ENCODE assay signal across 11 mouse cellular contexts in genomic region chr4:137212106-137212505, GRCm38 (mm10).
DNase-seq lines count a peak whose midpoint lies in the region; ATAC-seq and TF ChIP-seq lines count a peak whose summit lies in the region.
"Had no signal": no experiment of that assay in that cellular context is flagged by ENCODE, and none has a peak within 500 bp of the region (broad histone marks: within the 10 kb centered on the region; RNA-seq: fewer than 3 reads in every experiment).

No protein-coding gene starts in this region.

- H3K36me3 ChIP-seq in heart, embryonic 15.5 days, result no peaks in the 10 kb centered on the region
- H3K36me3 ChIP-seq in heart, adult 2 months (ENCODE audit: control insufficient read depth, insufficient read depth, low read length), result no peaks in the 10 kb centered on the region
- H3K36me3 ChIP-seq in midbrain, embryonic 14.5 days (ENCODE audit: control insufficient read depth, insufficient read depth, low read length), result no peaks in the 10 kb centered on the region
- no peaks in the 10 kb centered on the region for H3K36me3 ChIP-seq in midbrain, embryonic 13.5 days
- no peaks in the 10 kb centered on the region for H3K36me3 ChIP-seq in embryonic facial prominence, embryonic 11.5 days (replicated peaks; ENCODE audit: control insufficient read depth, insufficient read depth, low read depth, low read length)
- no peaks in the 10 kb centered on the region for H3K36me3 ChIP-seq in myocyte (ENCODE audit: control insufficient read depth, insufficient read depth)
- H3K36me3 ChIP-seq: liver, embryonic 15.5 days had no signal

- TF ChIP-seq POLR2A in heart, adult 2 months (IDR thresholded peaks at IDR 0.05; ENCODE audit: insufficient read depth, low read depth, low read length), result no peak
- no peak for TF ChIP-seq POLR2A in myocyte (IDR thresholded peaks at IDR 0.05; ENCODE audit: insufficient read length, low read depth)

- 18% methylated on average over 14 of the region's 14 CpGs for WGBS in heart, embryonic 15.5 days
- WGBS in heart, adult 2 months, result 41% methylated on average over 14 of the region's 14 CpGs
- WGBS in midbrain, embryonic 14.5 days, result 14% methylated on average over 14 of the region's 14 CpGs
- 34% methylated on average over 14 of the region's 14 CpGs for WGBS in midbrain, embryonic 13.5 days
- 62% methylated on average over 14 of the region's 14 CpGs for WGBS in embryonic facial prominence, embryonic 11.5 days

- H3K27me3 ChIP-seq in heart, embryonic 15.5 days, result peaks cover 16% of the 10 kb centered on the region; the same call in 1 of the 2 replicates
- H3K27me3 ChIP-seq in heart, adult 2 months (ENCODE audit: control insufficient read depth, insufficient read depth, low read length), result no peaks in the 10 kb centered on the region
- H3K27me3 ChIP-seq in midbrain, embryonic 14.5 days (ENCODE audit: control insufficient read depth, insufficient read depth, low read length), result no peaks in the 10 kb centered on the region
- H3K27me3 ChIP-seq in midbrain, embryonic 13.5 days, result 0 out of 2 replicates have a peak, but pooled peaks cover 7% of the 10 kb centered on the region
- no peaks in the 10 kb centered on the region for H3K27me3 ChIP-seq in embryonic facial prominence, embryonic 11.5 days (ENCODE audit: control insufficient read depth, insufficient read depth, low read length)
- no peaks in the 10 kb centered on the region for H3K27me3 ChIP-seq in myocyte (ENCODE audit: control insufficient read depth, insufficient read depth, insufficient read length)

- H3K27ac ChIP-seq in heart, embryonic 15.5 days, result no peak overlapping the region
- no peak overlapping the region for H3K27ac ChIP-seq in heart, adult 2 months
- H3K27ac ChIP-seq in midbrain, embryonic 14.5 days (replicated peaks; ENCODE audit: low read depth, low read length), result no peak overlapping the region
- H3K27ac ChIP-seq in midbrain, embryonic 13.5 days, result no peak overlapping the region
- H3K27ac ChIP-seq in embryonic facial prominence, embryonic 11.5 days (replicated peaks; ENCODE audit: low read depth, low read length), result no peak overlapping the region
- H3K27ac ChIP-seq: liver, embryonic 15.5 days had no signal

- TF ChIP-seq EP300 in heart, adult 2 months (IDR thresholded peaks at IDR 0.05; ENCODE audit: insufficient read depth, low read depth, low read length), result no peak

- H3ac ChIP-seq in myocyte (ENCODE audit: control insufficient read depth, insufficient read length), result no peak overlapping the region

- DNase-seq in heart, adult 2 months, result no peak
- DNase-seq in midbrain, embryonic 14.5 days, result peak; percentile 35
- DNase-seq in embryonic facial prominence, embryonic 11.5 days (ENCODE audit: low spot score), result peak; percentile 30
- no peak for DNase-seq in cerebellum, adult 11-12 months
- no peak for DNase-seq in gastrocnemius, postnatal 4 days (ENCODE audit: low spot score in 2 of 2)
- DNase-seq: forebrain, postnatal 0 days; kidney, adult 8-10 months had no signal

- no peak for TF ChIP-seq CTCF in heart, adult 2 months (IDR thresholded peaks at IDR 0.05)

- no peak overlapping the region for H3K4me3 ChIP-seq in heart, embryonic 15.5 days
- H3K4me3 ChIP-seq in heart, adult 2 months, result no peak overlapping the region
- H3K4me3 ChIP-seq in midbrain, embryonic 14.5 days (replicated peaks; ENCODE audit: low read depth, low read length), result no peak overlapping the region
- H3K4me3 ChIP-seq in midbrain, embryonic 13.5 days (replicated peaks), result no peak overlapping the region
- no peak overlapping the region for H3K4me3 ChIP-seq in embryonic facial prominence, embryonic 11.5 days (ENCODE audit: low read depth, low read length)
- H3K4me3 ChIP-seq in myocyte, result no peak overlapping the region
- H3K4me3 ChIP-seq: liver, embryonic 15.5 days had no signal

- H3K79me2 ChIP-seq in heart, adult 2 months (replicated peaks; ENCODE audit: control insufficient read depth, insufficient read depth, low read length), result no peaks in the 10 kb centered on the region
- H3K79me2 ChIP-seq in myocyte (ENCODE audit: control insufficient read depth, insufficient read depth), result no peaks in the 10 kb centered on the region

- H3K9me3 ChIP-seq in heart, embryonic 15.5 days (replicated peaks), result no peaks in the 10 kb centered on the region
- no peaks in the 10 kb centered on the region for H3K9me3 ChIP-seq in midbrain, embryonic 14.5 days (ENCODE audit: control insufficient read depth, low read length)
- no peaks in the 10 kb centered on the region; the same call in 1 of the 2 replicates for H3K9me3 ChIP-seq in midbrain, embryonic 13.5 days
- no peaks in the 10 kb centered on the region for H3K9me3 ChIP-seq in embryonic facial prominence, embryonic 11.5 days (replicated peaks; ENCODE audit: control insufficient read depth, low read length)
- H3K9me3 ChIP-seq: liver, embryonic 15.5 days had no signal

- no peak overlapping the region for H3K9ac ChIP-seq in heart, embryonic 15.5 days
- H3K9ac ChIP-seq in heart, adult 2 months (ENCODE audit: low read depth, low read length), result no peak overlapping the region
- H3K9ac ChIP-seq in midbrain, embryonic 14.5 days (replicated peaks; ENCODE audit: low read length), result no peak overlapping the region
- no peak overlapping the region for H3K9ac ChIP-seq in midbrain, embryonic 13.5 days (replicated peaks)
- H3K9ac ChIP-seq in embryonic facial prominence, embryonic 11.5 days (replicated peaks; ENCODE audit: low read length), result no peak overlapping the region
- H3K9ac ChIP-seq: forebrain, postnatal 0 days; liver, embryonic 15.5 days had no signal

- no peak for ATAC-seq in heart, embryonic 15.5 days (replicated peaks; ENCODE audit: insufficient number of reproducible peaks, insufficient read depth, low FRiP score, low read depth)
- ATAC-seq in midbrain, embryonic 14.5 days (ENCODE audit: low FRiP score, low TSS enrichment), result no peak
- no peak for ATAC-seq in midbrain, embryonic 13.5 days
- 0 out of 2 replicates have a peak, but pooled peaks have one; percentile 51 for ATAC-seq in embryonic facial prominence, embryonic 11.5 days (replicated peaks; ENCODE audit: insufficient number of reproducible peaks, low FRiP score, low TSS enrichment, low read depth)
- ATAC-seq: forebrain, postnatal 0 days had no signal

- intact Hi-C loops in heart, adult 2 months (cut with DNase I), result no loop called here

- peak overlapping the region; percentile 20; the same call in 1 of the 2 replicates for H3K4me2 ChIP-seq in heart, embryonic 15.5 days
- H3K4me2 ChIP-seq in midbrain, embryonic 14.5 days (ENCODE audit: low read length), result no peak overlapping the region
- H3K4me2 ChIP-seq in midbrain, embryonic 13.5 days (replicated peaks), result no peak overlapping the region
- H3K4me2 ChIP-seq in embryonic facial prominence, embryonic 11.5 days (ENCODE audit: low read depth, low read length), result no peak overlapping the region
- H3K4me2 ChIP-seq in myocyte (ENCODE audit: low read depth), result peak overlapping the region; percentile 24
- H3K4me2 ChIP-seq: liver, embryonic 15.5 days had no signal

- H3K4me1 ChIP-seq in heart, embryonic 15.5 days (replicated peaks), result peaks cover 27% of the 10 kb centered on the region
- H3K4me1 ChIP-seq in heart, adult 2 months (ENCODE audit: control insufficient read depth, insufficient read depth, low read length), result peaks cover 2% of the 10 kb centered on the region; the same call in 1 of the 2 replicates
- H3K4me1 ChIP-seq in midbrain, embryonic 14.5 days (ENCODE audit: control insufficient read depth, insufficient read depth, low read length), result peaks cover 10% of the 10 kb centered on the region; the same call in 1 of the 2 replicates
- H3K4me1 ChIP-seq in midbrain, embryonic 13.5 days (replicated peaks), result peaks cover 11% of the 10 kb centered on the region; the same call in 1 of the 2 replicates
- no peaks in the 10 kb centered on the region for H3K4me1 ChIP-seq in embryonic facial prominence, embryonic 11.5 days (ENCODE audit: control insufficient read depth, insufficient read depth, low read length)
- H3K4me1 ChIP-seq: liver, embryonic 15.5 days had no signal

TF ChIP-seq in myocyte, 11 proteins besides CTCF, POLR2A, EP300 and RAD21:
- TF ChIP-seq POLR2AphosphoS2 (IDR thresholded peaks at IDR 0.05; ENCODE audit: insufficient read length, low read depth) (no peak), TCF12 (IDR thresholded peaks at IDR 0.05; ENCODE audit: insufficient read depth, poor library complexity, severe bottlenecking) (no peak), SRF (IDR thresholded peaks at IDR 0.05; ENCODE audit: control insufficient read depth, insufficient read length, low read depth) (no peak), MYOD1 (IDR thresholded peaks at IDR 0.05; ENCODE audit: control insufficient read depth in 1 of 3, insufficient read length in 2 of 3, low read depth in 2 of 3) (no peak), E2F4 (IDR thresholded peaks at IDR 0.05; ENCODE audit: insufficient read depth) (no peak), USF1 (IDR thresholded peaks at IDR 0.05; ENCODE audit: low read depth) (no peak), MYOG (IDR thresholded peaks at IDR 0.05; ENCODE audit: control insufficient read depth in 1 of 3, insufficient read depth in 1 of 3, insufficient read length in 2 of 3, low read depth in 2 of 3) (peak in 1 of 3 experiments; percentile 41), TCF3 (IDR thresholded peaks at IDR 0.05; ENCODE audit: insufficient read length, low read depth) (no peak)

Comparison
In these comparisons a context has a peak if more than half of its experiments do, and no peak if none do; other contexts are left out.
1. H3K4me2 ChIP-seq: peak in heart, embryonic 15.5 days (single experiment) and myocyte (single experiment); none in midbrain, embryonic 14.5 days (single experiment), midbrain, embryonic 13.5 days (single experiment) and embryonic facial prominence, embryonic 11.5 days (single experiment).
2. DNase-seq: peak in midbrain, embryonic 14.5 days (single experiment) and embryonic facial prominence, embryonic 11.5 days (single experiment); none in heart, adult 2 months (0 of 2), cerebellum, adult 11-12 months (single experiment) and gastrocnemius, postnatal 4 days (0 of 2).